Mouse (Mus musculus): ENCODE measurements around the gene Gcnt4.

GRCm38 (mm10) chr13:96989129-96989528 is 64.6 kb downstream of the Gcnt4 start:
- no peak for TF ChIP-seq ZNF384 (IDR thresholded peaks at IDR 0.05; ENCODE audit: low read depth, low read length)
- no peak for TF ChIP-seq ZC3H11A (IDR thresholded peaks at IDR 0.05; ENCODE audit: borderline replicate concordance, low read depth, low read length)

Measured in ES-E14 (cell line).